Mouse (Mus musculus): ENCODE measurements around the gene H2-Q6. TPM values are rescaled to one million over a fixed set of nuclear protein-coding genes. Genes with fewer than 3 reads are reported as not detected.
"Not testable (repeated sequence)": the region's sequence is repeated elsewhere in the genome, so short reads cannot be mapped to it uniquely, and the experiment has no call there.

The H2-Q6 gene
- total RNA-seq, 2 experiments from 2014 or later = 7.7 to 8.5 TPM

- not testable (repeated sequence) for ATAC-seq (replicated peaks; ENCODE audit: low FRiP score, poor library complexity, severe bottlenecking)
Measured at GRCm38 (mm10) chr17:35430671-35431070, 6.0 kb downstream of the H2-Q6 start.

GRCm38 (mm10) chr17:35432167-35432566 is 7.5 kb downstream of the H2-Q6 start:
- not testable (repeated sequence) for ATAC-seq (replicated peaks; ENCODE audit: low FRiP score, poor library complexity, severe bottlenecking)

- not testable (repeated sequence) for ATAC-seq (replicated peaks; ENCODE audit: low FRiP score, poor library complexity, severe bottlenecking)
Measured at GRCm38 (mm10) chr17:35434836-35435235, 10.2 kb downstream of the H2-Q6 start.

GRCm38 (mm10) chr17:35435577-35435976 is 10.9 kb downstream of the H2-Q6 start:
- not testable (repeated sequence) for ATAC-seq (replicated peaks; ENCODE audit: low FRiP score, poor library complexity, severe bottlenecking)

- not testable (repeated sequence) for ATAC-seq (replicated peaks; ENCODE audit: low FRiP score, poor library complexity, severe bottlenecking)
Measured at GRCm38 (mm10) chr17:35437386-35437936, 12.8 kb downstream of the H2-Q6 start.

DNA sequence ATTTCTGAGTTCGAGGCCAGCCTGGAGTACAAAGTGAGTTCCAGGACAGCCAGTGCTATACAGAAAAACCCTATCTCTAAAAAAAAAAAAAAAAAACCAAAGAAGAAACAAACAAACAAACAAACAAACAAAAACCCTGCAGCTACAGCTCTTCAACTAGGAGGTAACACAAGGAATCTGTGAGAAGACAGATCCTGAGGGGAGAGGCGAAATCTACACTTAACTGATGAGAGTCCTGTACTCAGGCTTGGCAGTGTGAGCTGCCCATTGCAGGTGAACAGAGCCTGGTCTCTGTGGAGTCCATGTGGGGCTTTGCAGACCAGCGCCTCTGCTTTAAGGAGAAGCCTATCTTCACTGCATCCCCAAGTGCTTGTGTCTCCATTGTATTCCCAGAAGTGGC is 13.7 kb downstream of the H2-Q6 start:
- ATAC-seq (replicated peaks; ENCODE audit: low FRiP score, poor library complexity, severe bottlenecking) = not testable (repeated sequence)

- not testable (repeated sequence) for ATAC-seq (replicated peaks; ENCODE audit: low FRiP score, poor library complexity, severe bottlenecking)
Measured at GRCm38 (mm10) chr17:35438885-35439284, 14.2 kb downstream of the H2-Q6 start, which contains the start of gene H2-Q7. Gene H2-Q7 (plus strand): TSS chr17:35439155.

GRCm38 (mm10) chr17:35439295-35439747 is 14.7 kb downstream of the H2-Q6 start:
- not testable (repeated sequence) for ATAC-seq (replicated peaks; ENCODE audit: low FRiP score, poor library complexity, severe bottlenecking)

- ATAC-seq (replicated peaks; ENCODE audit: low FRiP score, poor library complexity, severe bottlenecking) = not testable (repeated sequence)
Measured at GRCm38 (mm10) chr17:35439925-35440645, 15.4 kb downstream of the H2-Q6 start.

DNA sequence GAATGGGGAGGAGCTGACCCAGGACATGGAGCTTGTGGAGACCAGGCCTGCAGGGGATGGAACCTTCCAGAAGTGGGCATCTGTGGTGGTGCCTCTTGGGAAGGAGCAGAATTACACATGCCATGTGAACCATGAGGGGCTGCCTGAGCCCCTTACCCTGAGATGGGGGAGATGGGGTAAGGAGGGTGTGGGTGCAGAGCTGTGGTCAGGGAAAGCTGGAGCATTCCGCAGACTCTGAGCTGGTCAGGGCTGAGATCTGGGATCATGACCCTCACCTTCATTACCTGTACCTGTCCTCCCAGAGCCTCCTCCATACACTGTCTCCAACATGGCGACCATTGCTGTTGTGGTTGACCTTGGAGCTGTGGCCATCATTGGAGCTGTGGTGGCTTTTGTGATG is 17.7 kb downstream of the H2-Q6 start:
- ATAC-seq (replicated peaks; ENCODE audit: low FRiP score, poor library complexity, severe bottlenecking) = not testable (repeated sequence)

- ATAC-seq (replicated peaks; ENCODE audit: low FRiP score, poor library complexity, severe bottlenecking) = not testable (repeated sequence)
Measured at GRCm38 (mm10) chr17:35444510-35444909, 19.9 kb downstream of the H2-Q6 start.

DNA sequence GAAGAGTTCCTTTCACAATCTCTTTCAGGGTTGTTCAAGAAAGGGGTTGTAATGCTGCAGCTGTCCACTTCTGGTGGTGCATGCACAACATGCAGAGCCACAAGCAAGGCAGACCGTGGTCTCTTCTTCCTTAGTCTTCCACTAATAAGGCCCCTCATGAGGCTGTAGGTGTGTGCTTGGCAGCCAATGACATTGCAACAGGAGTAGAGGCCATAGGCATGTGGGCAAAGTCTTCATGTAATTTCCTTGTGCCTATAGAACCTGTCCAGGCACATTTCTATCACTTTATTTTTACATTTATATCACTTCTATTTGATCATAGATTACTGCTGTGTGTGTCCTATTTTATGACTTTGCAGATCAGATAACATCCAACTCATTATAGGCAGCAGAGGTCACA is 33.6 kb downstream of the H2-Q6 start:
- ATAC-seq (replicated peaks; ENCODE audit: low FRiP score, poor library complexity, severe bottlenecking) = not testable (repeated sequence)

- not testable (repeated sequence) for ATAC-seq (replicated peaks; ENCODE audit: low FRiP score, poor library complexity, severe bottlenecking)
Measured at GRCm38 (mm10) chr17:35460513-35461341, 36.1 kb downstream of the H2-Q6 start.

DNA sequence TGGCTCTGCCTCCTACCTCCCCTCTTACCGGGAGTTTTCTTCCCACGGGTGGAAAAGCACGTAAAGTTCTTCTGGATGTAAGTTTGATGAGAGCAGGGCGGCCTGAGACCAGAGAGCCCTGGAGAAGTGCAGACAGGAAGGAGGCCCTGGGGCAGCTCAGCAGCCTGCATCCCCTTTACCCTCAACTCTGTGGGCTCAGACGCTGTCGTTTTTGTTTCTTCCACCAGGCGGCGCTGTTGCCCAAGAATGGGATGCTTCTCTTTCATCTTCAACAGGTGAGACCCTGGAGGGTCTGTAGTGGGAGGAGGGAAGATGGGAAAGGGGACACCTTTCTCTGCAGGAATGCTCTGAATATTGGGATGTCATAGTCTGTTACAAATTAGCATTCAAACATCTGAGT is 41.0 kb downstream of the H2-Q6 start:
- ATAC-seq (replicated peaks; ENCODE audit: low FRiP score, poor library complexity, severe bottlenecking) = not testable (repeated sequence)

GRCm38 (mm10) chr17:35468936-35469335 is 44.3 kb downstream of the H2-Q6 start:
- ATAC-seq (replicated peaks; ENCODE audit: low FRiP score, poor library complexity, severe bottlenecking) = not testable (repeated sequence)

GRCm38 (mm10) chr17:35469842-35470751 is 45.4 kb downstream of the H2-Q6 start, which contains the start of gene H2-Q10:
Gene H2-Q10 (plus strand): TSS chr17:35470089.
- ATAC-seq (replicated peaks; ENCODE audit: low FRiP score, poor library complexity, severe bottlenecking) = no peak
